Mouse (Mus musculus): ENCODE results near the gene Ntng2.

DNA sequence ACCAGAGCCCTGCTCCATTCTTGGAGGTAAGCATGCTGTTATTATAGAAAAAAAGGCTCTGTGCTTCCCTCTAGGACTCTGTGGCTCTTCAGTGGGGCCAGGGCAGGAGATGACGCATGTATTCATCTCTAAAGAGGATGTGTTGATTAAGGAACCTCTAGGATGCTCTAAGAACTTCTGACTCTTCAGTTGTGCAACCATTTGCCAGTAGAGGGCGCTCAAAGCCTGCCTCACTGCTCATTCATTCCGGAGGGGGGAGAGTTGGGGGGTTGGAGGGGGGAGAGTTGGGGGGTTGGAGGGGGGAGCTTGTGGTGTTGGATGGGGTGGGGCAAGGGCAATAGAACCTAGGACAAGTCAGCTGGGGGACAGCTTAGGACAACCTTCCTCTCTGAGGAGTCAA lies 52.9 kb downstream of the Ntng2 start:
- peak; percentile 77 for TF ChIP-seq CTCF (IDR thresholded peaks at IDR 0.05; ENCODE audit: extremely low read depth, insufficient read depth, low read length)
- TF ChIP-seq POLR2A (IDR thresholded peaks at IDR 0.05; ENCODE audit: extremely low read depth, insufficient read depth, low read length): no peak

All from cortical plate, adult 2 months (tissue).